Mouse (Mus musculus) intestine, embryonic 14.5 days (tissue): Measurements from ENCODE around the gene Comt. TPM values are rescaled to one million over a fixed set of nuclear protein-coding genes. Genes with fewer than 3 reads are reported as not detected.
A peak's percentile ranks its signal among the peaks of the same experiment; 100 is the strongest.

Experiments used
- ATAC-seq: fragments of 200-750 bp; cut with Nextera tagmentation; replicated peaks from 2 replicates; pipeline ENCODE4 v1.8.0; 2017; ENCODE audit warnings: low read depth, moderate number of reproducible peaks, moderate TSS enrichment, moderate library complexity; ENCODE audit not compliant: low FRiP score, low TSS enrichment
- DNase-seq: peaks from one replicate; pipeline ENCODE4 v3.0.0-alpha.2; 2018; ENCODE audit warnings: low spot score
- H3K27ac ChIP-seq: fragments of 300-500 bp; sonication (generic); 2 replicates; pipeline ENCODE4 v1.5.1; 2014; ENCODE audit warnings: low read depth, mild to moderate bottlenecking, control low read depth
- H3K27me3 ChIP-seq: fragments of 300-500 bp; sonication (generic); replicated peaks from 2 replicates; pipeline ENCODE4 v1.6.1; 2014; ENCODE audit warnings: low read length, control low read depth; ENCODE audit not compliant: control insufficient read depth, insufficient read depth
- H3K36me3 ChIP-seq: fragments of 300-500 bp; sonication (generic); 2 replicates; pipeline ENCODE4 v1.6.1; 2014; ENCODE audit warnings: low read length, control low read depth; ENCODE audit not compliant: control insufficient read depth, insufficient read depth
- H3K4me1 ChIP-seq: fragments of 300-500 bp; sonication (generic); replicated peaks from 2 replicates; pipeline ENCODE4 v1.6.1; 2014; ENCODE audit warnings: low read length, control low read depth, mixed read lengths; ENCODE audit not compliant: control insufficient read depth, insufficient read depth
- H3K4me2 ChIP-seq: fragments of 300-500 bp; sonication (generic); 2 replicates; pipeline ENCODE4 v1.6.1; 2014; ENCODE audit warnings: low read length
- H3K4me3 ChIP-seq: fragments of 300-500 bp; sonication (generic); 2 replicates; pipeline ENCODE4 v1.5.1; 2014; ENCODE audit warnings: low read depth, low read length, control low read depth, mixed read lengths
- H3K9ac ChIP-seq: fragments of 300-500 bp; sonication (generic); 2 replicates; pipeline ENCODE4 v1.6.1; 2014; ENCODE audit warnings: mild to moderate bottlenecking, low read length
- H3K9me3 ChIP-seq: fragments of 300-500 bp; sonication (generic); 2 replicates; pipeline ENCODE4 v1.6.1; 2016; ENCODE audit warnings: low read length, control low read depth; ENCODE audit not compliant: control insufficient read depth
- WGBS: fragments of 180-500 bp; shearing (Covaris S2); extraction: QIAGEN DNeasy Blood & Tissue Kit; methylation state at CpG from one replicate; pipeline ENCODE4 v1.1.7; 2014; 5-methylcytosine and 5-hydroxymethylcytosine counted together
- polyA plus RNA-seq: library from polyadenylated mRNA; unstranded; fragments of >200 nt; fragmentation: Nextera tagmentation; extraction: Ambion mirVana; gene quantifications from 2 replicates; pipeline ENCODE4 v1.2.1, GENCODE M21; 2014

Gene Comt
- polyA plus RNA-seq, 1 experiment from 2014 or later: 95.6 TPM

GRCm38 (mm10) chr16:18378489-18378888, 48.2 kb downstream of the Comt start:
- Histone ChIP-seq H3K9ac (no peak overlapping the region), H3K4me1 (peaks cover 22% of the 10 kb centered on the region), H3K36me3 (no peaks in the 10 kb centered on the region), H3K27me3 (no peaks in the 10 kb centered on the region), H3K4me2 (no peak overlapping the region), H3K9me3 (no peaks in the 10 kb centered on the region), H3K4me3 (no peak overlapping the region), H3K27ac (no peak overlapping the region)
- DNase-seq: no peak
- whole genome bisulfite sequencing: 18% methylated on average over 1 of the region's 1 CpGs
- ATAC-seq: no peak

GRCm38 (mm10) chr16:18377203-18377602, 49.4 kb downstream of the Comt start:
- DNase-seq: no peak
- H3K27ac ChIP-seq: no peak overlapping the region
- H3K4me3 ChIP-seq: no peak overlapping the region
- no peak overlapping the region for H3K9ac ChIP-seq
- H3K4me2 ChIP-seq: no peak overlapping the region
- H3K36me3 ChIP-seq: no peaks in the 10 kb centered on the region
- H3K27me3 ChIP-seq: no peaks in the 10 kb centered on the region
- no peak for ATAC-seq
- peaks cover 17% of the 10 kb centered on the region for H3K4me1 ChIP-seq
- WGBS: 29% methylated on average over 3 of the region's 3 CpGs
- H3K9me3 ChIP-seq: no peaks in the 10 kb centered on the region

- 70% methylated on average over 7 of the region's 7 CpGs for WGBS
- Histone ChIP-seq H3K27me3 (no peaks in the 10 kb centered on the region), H3K27ac (no peak overlapping the region), H3K9ac (no peak overlapping the region), H3K4me1 (peaks cover 10% of the 10 kb centered on the region; the same call in 1 of the 2 replicates), H3K4me2 (no peak overlapping the region), H3K36me3 (no peaks in the 10 kb centered on the region), H3K9me3 (no peaks in the 10 kb centered on the region), H3K4me3 (no peak overlapping the region)
- DNase-seq: no peak
- no peak for ATAC-seq
Observed at GRCm38 (mm10) chr16:18376297-18376954, 50.2 kb downstream of the Comt start.

GRCm38 (mm10) chr16:18373632-18374031, 53.0 kb downstream of the Comt start:
- peaks cover 3% of the 10 kb centered on the region; the same call in 1 of the 2 replicates for H3K4me1 ChIP-seq
- no peak overlapping the region for H3K27ac ChIP-seq
- H3K4me2 ChIP-seq: no peak overlapping the region
- H3K27me3 ChIP-seq: no peaks in the 10 kb centered on the region
- no peak overlapping the region for H3K9ac ChIP-seq
- WGBS: 90% methylated on average over 4 of the region's 4 CpGs
- H3K36me3 ChIP-seq: no peaks in the 10 kb centered on the region
- no peak overlapping the region for H3K4me3 ChIP-seq
- no peaks in the 10 kb centered on the region for H3K9me3 ChIP-seq
- no peak for ATAC-seq
- DNase-seq: no peak

GRCm38 (mm10) chr16:18370197-18370596, 56.5 kb downstream of the Comt start:
- no peaks in the 10 kb centered on the region for H3K27me3 ChIP-seq
- 84% methylated on average over 3 of the region's 3 CpGs for WGBS
- H3K36me3 ChIP-seq: no peaks in the 10 kb centered on the region
- H3K9me3 ChIP-seq: no peaks in the 10 kb centered on the region
- H3K4me1 ChIP-seq: no peaks in the 10 kb centered on the region
- ATAC-seq: no peak
- H3K4me2 ChIP-seq: no peak overlapping the region
- no peak overlapping the region for H3K4me3 ChIP-seq
- H3K27ac ChIP-seq: no peak overlapping the region
- no peak for DNase-seq
- no peak overlapping the region for H3K9ac ChIP-seq

- Histone ChIP-seq H3K9me3 (no peaks in the 10 kb centered on the region), H3K27me3 (no peaks in the 10 kb centered on the region), H3K4me2 (no peak overlapping the region), H3K9ac (no peak overlapping the region), H3K27ac (no peak overlapping the region), H3K4me3 (no peak overlapping the region), H3K4me1 (no peaks in the 10 kb centered on the region), H3K36me3 (no peaks in the 10 kb centered on the region)
- WGBS: 85% methylated on average over 4 of the region's 4 CpGs
- no peak for DNase-seq
- ATAC-seq: no peak
Observed at GRCm38 (mm10) chr16:18366849-18367248, 59.8 kb downstream of the Comt start.

- Histone ChIP-seq H3K27ac (no peak overlapping the region), H3K27me3 (no peaks in the 10 kb centered on the region), H3K4me2 (no peak overlapping the region), H3K9ac (no peak overlapping the region), H3K4me3 (no peak overlapping the region), H3K9me3 (no peaks in the 10 kb centered on the region), H3K36me3 (no peaks in the 10 kb centered on the region), H3K4me1 (no peaks in the 10 kb centered on the region)
- ATAC-seq: no peak
- no peak for DNase-seq
- 69% methylated on average over 8 of the region's 8 CpGs for WGBS
Observed at GRCm38 (mm10) chr16:18362948-18363347, 63.7 kb downstream of the Comt start.

GRCm38 (mm10) chr16:18360151-18360805, 66.4 kb downstream of the Comt start:
- H3K27ac ChIP-seq: no peak overlapping the region
- ATAC-seq (peak; percentile 43; the same call in 1 of the 2 replicates), DNase-seq (peak; percentile 51)
- H3K27me3 ChIP-seq: no peaks in the 10 kb centered on the region
- no peak overlapping the region for H3K4me2 ChIP-seq
- no peak overlapping the region for H3K4me3 ChIP-seq
- no peaks in the 10 kb centered on the region for H3K36me3 ChIP-seq
- H3K9me3 ChIP-seq: no peaks in the 10 kb centered on the region
- H3K4me1 ChIP-seq: no peaks in the 10 kb centered on the region
- WGBS: 62% methylated on average over 6 of the region's 6 CpGs
- H3K9ac ChIP-seq: no peak overlapping the region

GRCm38 (mm10) chr16:18357977-18358376, 68.7 kb downstream of the Comt start:
- no peak for ATAC-seq
- 78% methylated on average over 6 of the region's 6 CpGs for WGBS

More at GRCm38 (mm10) chr16:18357977-18358376, 68.7 kb downstream of the Comt start:
- Histone ChIP-seq H3K4me3 (no peak overlapping the region), H3K36me3 (no peaks in the 10 kb centered on the region), H3K4me1 (no peaks in the 10 kb centered on the region), H3K4me2 (no peak overlapping the region), H3K9ac (no peak overlapping the region), H3K27ac (no peak overlapping the region), H3K9me3 (no peaks in the 10 kb centered on the region), H3K27me3 (no peaks in the 10 kb centered on the region)
- DNase-seq: no peak
